Mouse (Mus musculus) limb, embryonic 15.5 days (tissue): ENCODE results near the gene Serpinb6b. TPM values are rescaled to one million over a fixed set of nuclear protein-coding genes. Genes with fewer than 3 reads are reported as not detected.

Experiments
- ATAC-seq: fragments of 200-750 bp; cut with Nextera tagmentation; 2 replicates; pipeline ENCODE4 v1.8.0; 2017; ENCODE audit warnings: low read depth, moderate TSS enrichment; ENCODE audit not compliant: insufficient number of reproducible peaks, low FRiP score, low TSS enrichment
- H3K27ac ChIP-seq: fragments of 300-500 bp; sonication (generic); 2 replicates; pipeline ENCODE4 v1.5.1; 2015; ENCODE audit warnings: moderate library complexity, mild to moderate bottlenecking, inconsistent platforms
- H3K27me3 ChIP-seq: fragments of 300-500 bp; sonication (generic); 2 replicates; pipeline ENCODE4 v1.6.1; 2015; ENCODE audit warnings: inconsistent platforms
- H3K36me3 ChIP-seq: fragments of 300-500 bp; sonication (generic); 2 replicates; pipeline ENCODE4 v1.6.1; 2015; ENCODE audit warnings: inconsistent platforms
- H3K4me1 ChIP-seq: fragments of 300-500 bp; sonication (generic); 2 replicates; pipeline ENCODE4 v1.6.1; 2015; ENCODE audit warnings: inconsistent platforms
- H3K4me2 ChIP-seq: fragments of 300-500 bp; sonication (generic); 2 replicates; pipeline ENCODE4 v1.6.1; 2015; ENCODE audit warnings: mild to moderate bottlenecking, inconsistent platforms
- H3K4me3 ChIP-seq: fragments of 300-500 bp; sonication (generic); 2 replicates; pipeline ENCODE4 v1.5.1; 2015; ENCODE audit warnings: mild to moderate bottlenecking, inconsistent platforms
- H3K9ac ChIP-seq: fragments of 300-500 bp; sonication (generic); 2 replicates; pipeline ENCODE4 v1.6.1; 2015; ENCODE audit warnings: inconsistent platforms
- H3K9me3 ChIP-seq: fragments of 300-500 bp; sonication (generic); 2 replicates; pipeline ENCODE4 v1.6.1; 2016; ENCODE audit warnings: inconsistent platforms
- WGBS: fragments of 180-500 bp; shearing (Covaris S2); methylation state at CpG from one replicate; pipeline ENCODE4 v1.1.7; 2015; 5-methylcytosine and 5-hydroxymethylcytosine counted together
- polyA plus RNA-seq: library from polyadenylated mRNA; unstranded; fragments of >200 nt; fragmentation: Nextera tagmentation; extraction: Ambion mirVana; gene quantifications from 2 replicates; pipeline ENCODE4 v1.2.1, GENCODE M21; 2015

Gene Serpinb6b
- polyA plus RNA-seq, 1 experiment from 2014 or later = 1.8 TPM

DNA sequence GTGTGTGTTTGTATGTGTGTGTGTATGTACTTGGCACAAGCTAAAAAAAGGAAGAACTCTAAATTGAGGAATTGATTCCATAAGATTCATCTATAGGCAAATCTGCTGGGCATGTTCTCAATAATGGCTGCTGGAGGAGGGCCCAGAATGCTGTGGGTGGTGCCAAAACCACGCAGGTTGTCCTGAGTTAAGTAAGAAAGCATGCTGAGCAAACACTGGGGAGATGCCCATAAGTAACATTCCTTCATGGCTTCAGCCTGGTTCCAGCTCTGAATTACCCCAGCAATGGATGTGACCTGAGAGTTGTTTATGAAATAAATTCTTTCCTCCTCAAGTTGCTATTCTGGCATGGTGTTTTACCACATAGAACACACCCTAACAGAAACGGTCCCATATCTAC, 48.3 kb downstream of the Serpinb6b start:
- no peaks in the 10 kb centered on the region for H3K4me1 ChIP-seq
- no peak for ATAC-seq
- H3K4me3 ChIP-seq = no peak overlapping the region
- WGBS = 62% methylated on average over 2 of the region's 2 CpGs
- H3K27ac ChIP-seq = no peak overlapping the region
- H3K9me3 ChIP-seq = no peaks in the 10 kb centered on the region
- no peaks in the 10 kb centered on the region for H3K27me3 ChIP-seq
- no peaks in the 10 kb centered on the region for H3K36me3 ChIP-seq
- H3K4me2 ChIP-seq = no peak overlapping the region
- H3K9ac ChIP-seq = no peak overlapping the region

DNA sequence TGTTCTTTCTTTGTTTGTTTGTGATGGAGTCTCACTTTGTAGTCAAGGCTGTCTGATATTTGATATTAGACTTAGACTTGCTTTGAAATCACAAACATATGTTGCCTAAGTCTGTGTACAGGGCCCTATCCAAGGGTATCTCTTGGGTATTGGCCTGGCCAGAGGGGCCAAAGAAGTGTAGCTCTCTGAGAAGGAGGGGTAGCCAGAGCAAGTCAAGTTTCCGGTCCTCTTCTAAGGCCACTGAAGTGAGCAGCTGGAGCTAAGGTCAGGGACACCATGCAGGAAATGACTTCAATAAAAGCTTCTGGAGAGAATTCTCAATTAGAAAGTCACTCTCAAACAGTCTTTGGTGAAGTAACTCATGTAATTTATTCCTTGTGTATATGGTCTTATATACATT, 57.4 kb downstream of the Serpinb6b start:
- Histone ChIP-seq H3K9ac (no peak overlapping the region), H3K36me3 (no peaks in the 10 kb centered on the region), H3K4me1 (no peaks in the 10 kb centered on the region), H3K4me2 (no peak overlapping the region), H3K4me3 (no peak overlapping the region), H3K27ac (no peak overlapping the region), H3K9me3 (no peaks in the 10 kb centered on the region), H3K27me3 (no peaks in the 10 kb centered on the region)
- ATAC-seq = no peak
- WGBS = 70% methylated on average over 1 of the region's 1 CpGs

DNA sequence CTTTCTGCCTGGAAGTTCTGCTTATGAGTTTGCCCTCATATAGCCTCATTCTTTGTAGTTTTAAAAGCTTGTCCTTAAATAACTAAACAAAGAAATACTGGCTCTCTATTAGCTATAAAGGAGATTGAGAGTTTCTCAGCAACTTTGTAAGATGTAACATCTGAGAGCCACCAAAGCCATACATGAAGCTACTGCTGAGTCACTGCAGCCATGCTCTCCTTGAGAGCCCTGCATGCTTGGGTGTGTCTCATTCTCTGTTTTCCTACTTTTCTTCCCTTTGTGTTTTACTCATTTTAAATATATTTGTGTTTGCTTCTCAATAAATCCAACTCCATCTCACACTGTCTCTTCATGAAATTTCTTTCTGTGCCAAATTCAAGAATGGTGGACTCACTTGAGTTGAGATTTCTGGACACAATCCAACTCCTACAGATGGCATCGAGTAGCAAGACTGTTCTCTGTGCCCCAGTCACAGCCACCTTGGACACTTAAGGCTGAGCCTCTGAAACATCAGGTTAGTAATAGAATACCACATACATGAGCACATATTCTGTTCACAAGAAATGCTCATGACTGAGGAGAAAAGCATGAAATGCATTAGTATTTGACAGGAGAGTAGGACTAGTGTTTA, 61.5 kb downstream of the Serpinb6b start:
- Histone ChIP-seq H3K4me1 (no peaks in the 10 kb centered on the region), H3K36me3 (no peaks in the 10 kb centered on the region), H3K9me3 (no peaks in the 10 kb centered on the region), H3K27me3 (no peaks in the 10 kb centered on the region), H3K4me2 (no peak overlapping the region), H3K9ac (no peak overlapping the region), H3K27ac (no peak overlapping the region), H3K4me3 (no peak overlapping the region)
- WGBS = 62% methylated on average over 1 of the region's 1 CpGs
- ATAC-seq = no peak

DNA sequence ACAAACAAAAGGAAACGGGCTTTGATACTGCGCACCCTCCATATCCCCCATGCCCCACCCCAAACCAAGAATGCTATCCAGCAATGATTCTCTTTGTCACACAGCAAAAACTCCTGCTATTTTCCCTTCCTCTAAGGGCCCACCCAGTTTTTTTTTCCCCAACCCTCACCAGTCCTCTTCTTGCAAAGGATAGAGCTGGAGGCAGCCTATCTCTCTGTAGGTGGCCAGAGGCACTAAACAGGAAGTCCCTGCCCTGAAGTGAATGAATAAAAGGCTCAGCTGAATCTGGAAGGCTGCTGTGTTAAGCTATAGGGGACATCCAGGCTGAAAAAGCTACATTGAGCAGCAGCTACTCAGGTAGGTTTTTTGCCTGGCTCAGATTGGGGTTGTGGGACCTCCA, 62.2 kb downstream of the Serpinb6b start, which contains the start of gene Serpinb9b:
TSS of gene Serpinb9b (plus strand) at position 173 of the 400 bp plus-strand sequence.
- Histone ChIP-seq H3K9me3 (no peaks in the 10 kb centered on the region), H3K4me2 (no peak within 1 kb of the TSS), H3K4me3 (no peak within 1 kb of the TSS), H3K4me1 (no peaks in the 10 kb centered on the region), H3K27ac (no peak within 1 kb of the TSS), H3K27me3 (no peaks in the 10 kb centered on the region), H3K36me3 (no peaks in the 10 kb centered on the region), H3K9ac (no peak within 1 kb of the TSS)
- 75% methylated on average over 2 of the region's 2 CpGs for WGBS
- ATAC-seq = no peak

DNA sequence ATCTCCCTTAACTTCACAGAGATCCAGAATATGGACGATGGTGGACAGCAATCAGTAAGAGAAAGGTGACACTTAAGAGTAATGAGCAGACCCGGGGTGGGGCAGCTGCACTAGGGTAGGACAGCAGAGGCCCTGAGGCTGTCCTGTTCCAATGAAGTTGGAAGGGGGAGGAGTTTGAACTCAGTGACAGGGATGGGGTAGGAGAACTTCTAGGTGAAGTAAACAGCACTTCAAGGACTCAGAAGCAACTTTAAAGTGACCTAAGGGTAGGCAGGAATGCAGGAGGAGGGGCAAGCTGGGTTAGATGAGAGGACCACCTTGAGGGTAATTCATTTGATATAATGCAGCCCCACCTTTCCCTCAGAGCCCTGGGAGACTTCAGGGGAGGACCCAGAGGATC, 63.1 kb downstream of the Serpinb6b start:
- WGBS = 14% methylated on average over 2 of the region's 2 CpGs
- no peaks in the 10 kb centered on the region for H3K4me1 ChIP-seq
- no peak overlapping the region for H3K4me3 ChIP-seq
- no peaks in the 10 kb centered on the region for H3K36me3 ChIP-seq
- ATAC-seq = no peak
- H3K9me3 ChIP-seq = no peaks in the 10 kb centered on the region
- no peak overlapping the region for H3K27ac ChIP-seq
- H3K27me3 ChIP-seq = no peaks in the 10 kb centered on the region
- no peak overlapping the region for H3K9ac ChIP-seq
- no peak overlapping the region for H3K4me2 ChIP-seq

DNA sequence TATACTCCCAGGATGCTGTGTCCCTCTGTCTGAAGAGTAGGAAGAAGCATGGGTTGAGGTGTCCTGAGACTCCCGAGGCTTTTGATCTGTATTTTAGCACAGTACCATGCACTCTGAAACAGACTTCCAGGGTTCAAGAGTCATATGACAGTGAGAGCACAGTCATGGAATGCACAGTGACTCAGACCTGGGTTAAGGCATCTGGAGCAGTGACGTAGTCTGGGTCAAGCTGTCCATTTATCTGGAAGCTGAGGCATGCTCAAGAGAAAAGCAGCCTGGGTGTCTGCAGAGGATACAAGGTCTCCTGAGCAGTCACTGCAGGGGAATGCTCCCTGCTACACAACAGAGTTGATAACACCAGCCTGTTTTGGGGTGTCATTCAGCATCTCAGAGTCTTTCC, 63.5 kb downstream of the Serpinb6b start:
- 52% methylated on average over 2 of the region's 2 CpGs for WGBS
- Histone ChIP-seq H3K36me3 (no peaks in the 10 kb centered on the region), H3K4me2 (no peak overlapping the region), H3K4me1 (no peaks in the 10 kb centered on the region), H3K9ac (no peak overlapping the region), H3K4me3 (no peak overlapping the region), H3K27me3 (no peaks in the 10 kb centered on the region), H3K27ac (no peak overlapping the region), H3K9me3 (no peaks in the 10 kb centered on the region)
- no peak for ATAC-seq

Other genes starting within 250 kb of the Serpinb6b start
- 5.5 and 11.9 TPM in 2 replicates for gene Mylk4, start 181.3 kb upstream of the Serpinb6b start, polyA plus RNA-seq
- gene Wrnip1, start 163.2 kb upstream of the Serpinb6b start, polyA plus RNA-seq = 26.2 and 29.0 TPM in 2 replicates
- gene D930007J09Rik, start 162.4 kb upstream of the Serpinb6b start, polyA plus RNA-seq = not detected in 2 replicates
- gene Serpinb1a, start 114.0 kb upstream of the Serpinb6b start, polyA plus RNA-seq = 35.2 and 40.8 TPM in 2 replicates
- gene Serpinb1c, start 67.0 kb upstream of the Serpinb6b start, polyA plus RNA-seq = 0.19 TPM in 1 of 2 replicates, not detected in the other
- 3.9 and 4.5 TPM in 2 replicates for gene Serpinb9, start 38.0 kb downstream of the Serpinb6b start, polyA plus RNA-seq
- gene Serpinb9b, start 62.2 kb downstream of the Serpinb6b start, polyA plus RNA-seq = 0.49 and 0.62 TPM in 2 replicates
- gene Serpinb1b, start 113.4 kb downstream of the Serpinb6b start, polyA plus RNA-seq = 1.1 and 1.3 TPM in 2 replicates
- gene Serpinb9c, start 194.5 kb downstream of the Serpinb6b start, polyA plus RNA-seq = not detected in 2 replicates
- gene Serpinb9d, start 227.8 kb downstream of the Serpinb6b start, polyA plus RNA-seq = not detected in 2 replicates